Mouse (Mus musculus) natural killer cell, adult 2 months (primary cell): ENCODE data around the gene Ing3.

ENCODE experiments used
- DNase-seq, 2 experiments: peaks; one replicate each; pipeline ENCODE4 v3.0.0; 2022; ENCODE audit warnings: low spot score in 2 of 2

Ing3 gene

GRCm38 (mm10) chr6:22021315-22021714, 71.9 kb downstream of the Ing3 start:
- no peak for DNase-seq

- DNase-seq, result no peak
Observed at GRCm38 (mm10) chr6:22024168-22024567, 74.8 kb downstream of the Ing3 start.
